Mouse (Mus musculus): ENCODE data around the gene Timm13. TPM values are rescaled to one million over a fixed set of nuclear protein-coding genes. Genes with fewer than 3 reads are reported as not detected.
A peak's percentile ranks its signal among the peaks of the same experiment; 100 is the strongest.

Gene Timm13
- total RNA-seq, 2 experiments from 2014 or later: 145 to 161 TPM

GRCm38 (mm10) chr10:80876594-80876993 is 24.2 kb downstream of the Timm13 start:
- no peak for DNase-seq
- intact Hi-C loops (cut with DNase I): loop anchor here (2.0 kb wide), 1 partner anchor 128 kb away; no protein-coding TSS in a partner anchor

GRCm38 (mm10) chr10:80876028-80876427 is 24.7 kb downstream of the Timm13 start:
- intact Hi-C loops (cut with DNase I): loop anchor here (2.0 kb wide), 1 partner anchor 127 kb away; no protein-coding TSS in a partner anchor
- peak; percentile 52 to 74 for DNase-seq

GRCm38 (mm10) chr10:80874035-80874434 is 26.7 kb downstream of the Timm13 start:
- no peak for DNase-seq
- intact Hi-C loops (cut with DNase I): no loop called here

GRCm38 (mm10) chr10:80871581-80871980 is 29.2 kb downstream of the Timm13 start, which contains the start of gene Tmprss9:
Gene Tmprss9 (plus strand): TSS chr10:80871848.
- intact Hi-C loops (cut with DNase I): no loop called here
- no peak for DNase-seq

DNA sequence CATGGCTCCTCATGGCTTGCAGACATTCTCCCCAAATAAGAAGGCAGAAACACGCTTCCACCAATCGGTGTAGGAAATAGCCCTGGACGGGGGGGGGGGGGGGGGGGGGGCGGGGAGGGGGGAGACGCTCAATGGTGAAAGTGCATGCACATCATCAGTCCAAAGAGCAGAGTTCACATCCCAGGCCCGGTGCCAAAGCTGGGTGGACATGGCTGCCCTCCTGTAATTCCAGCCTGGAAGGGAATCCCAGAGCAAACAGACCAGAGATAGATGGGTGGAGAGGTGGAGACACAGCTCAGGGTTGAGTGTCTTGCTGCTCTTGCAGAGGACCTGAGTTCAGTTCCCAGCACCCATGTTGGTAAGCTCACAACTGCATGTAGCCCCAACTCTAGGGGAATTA is 29.8 kb downstream of the Timm13 start:
- DNase-seq: no peak
- intact Hi-C loops (cut with DNase I): no loop called here

DNA sequence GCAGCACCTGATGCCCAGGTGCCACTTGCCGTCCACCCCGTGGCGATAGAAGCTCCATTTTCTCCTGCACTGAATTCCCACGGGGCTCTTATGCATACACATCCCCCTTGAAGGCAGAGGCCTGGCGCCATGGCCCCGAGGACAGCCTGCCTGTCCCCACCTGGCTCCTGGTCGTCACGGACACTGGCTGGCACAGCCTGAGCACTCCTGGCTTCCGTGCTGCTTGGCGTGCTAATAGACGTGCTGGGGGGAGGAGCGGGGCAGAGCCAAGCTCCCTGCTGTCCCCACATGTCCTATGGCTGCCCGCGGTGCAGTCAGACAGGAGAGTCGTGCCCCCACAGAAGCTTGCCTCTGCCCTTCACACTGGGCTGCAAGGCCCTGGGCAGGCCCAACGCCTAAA is 36.3 kb downstream of the Timm13 start:
- DNase-seq: peak in 1 of 2 experiments; percentile 14
- intact Hi-C loops (cut with DNase I): no loop called here

DNA sequence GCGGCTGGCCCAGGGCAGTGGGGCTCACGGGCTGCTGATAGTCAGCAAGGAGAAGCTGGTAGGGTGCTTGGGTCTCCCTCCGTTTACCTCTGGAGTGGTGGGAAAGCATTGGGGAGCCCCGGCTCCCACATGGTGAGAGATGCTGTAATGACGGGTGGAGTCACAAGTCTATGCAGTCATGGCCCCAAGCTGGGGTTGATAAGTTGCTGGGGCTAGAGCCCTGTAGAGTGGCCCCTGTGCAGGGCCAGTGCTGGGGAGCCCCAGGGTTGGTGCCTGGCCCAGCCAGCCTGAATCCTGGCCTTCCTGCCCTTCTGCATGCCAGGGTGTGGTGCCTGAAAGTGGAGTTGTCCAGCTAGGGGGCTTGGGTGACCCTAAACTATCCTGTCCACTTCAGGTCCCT is 38.5 kb downstream of the Timm13 start:
- DNase-seq: no peak
- intact Hi-C loops (cut with DNase I): no loop called here

DNA sequence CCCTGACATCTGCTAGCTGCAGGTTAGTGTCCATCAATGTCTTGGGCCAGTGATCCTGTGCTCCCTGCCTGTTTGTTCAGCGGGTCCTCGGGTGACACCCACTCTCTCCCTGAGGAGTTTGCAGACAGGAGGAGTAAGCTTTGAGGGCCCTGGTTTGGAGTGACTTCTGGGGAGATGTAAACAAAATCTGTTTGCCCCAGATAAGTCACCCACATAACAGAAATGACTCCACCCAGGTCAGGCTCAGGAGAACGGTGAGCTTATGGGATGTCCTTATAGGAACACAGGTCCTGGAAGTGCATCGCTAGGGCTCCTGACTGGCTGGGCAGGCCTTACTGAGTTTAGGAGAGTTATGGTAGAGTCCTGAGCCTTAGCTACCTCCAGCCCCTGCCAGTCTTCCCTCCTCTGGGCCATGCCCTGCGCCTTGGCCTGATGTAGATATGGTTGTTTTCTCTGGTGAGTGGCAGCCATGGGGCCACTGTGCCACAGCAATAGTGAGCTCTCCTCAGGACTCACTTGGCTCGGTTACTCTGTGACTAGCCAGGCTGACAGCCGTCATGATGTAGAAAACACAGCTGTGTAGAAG is 42.3 kb downstream of the Timm13 start:
- no peak for DNase-seq
- intact Hi-C loops (cut with DNase I): no loop called here

DNA sequence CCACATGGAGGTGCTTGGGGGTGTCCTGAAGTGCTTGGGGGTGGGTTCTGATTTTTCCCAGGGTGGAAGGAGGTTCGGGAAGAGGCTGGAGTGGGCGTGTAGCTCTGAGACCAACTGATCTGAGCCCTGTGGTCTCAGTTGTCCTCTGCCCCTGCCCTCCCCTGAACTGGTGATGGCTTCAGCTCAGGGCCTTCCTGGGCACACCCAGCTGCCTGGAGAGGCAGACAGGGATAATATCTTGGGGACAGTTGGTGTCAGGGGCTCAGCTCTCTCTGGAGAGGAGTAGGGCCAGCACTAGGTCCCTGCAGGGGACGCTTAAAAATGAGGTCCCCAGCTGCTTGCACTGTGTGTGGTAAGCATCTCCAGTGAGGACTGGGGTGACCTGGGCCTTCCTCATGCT is 42.9 kb downstream of the Timm13 start:
- DNase-seq: no peak
- intact Hi-C loops (cut with DNase I): no loop called here

DNA sequence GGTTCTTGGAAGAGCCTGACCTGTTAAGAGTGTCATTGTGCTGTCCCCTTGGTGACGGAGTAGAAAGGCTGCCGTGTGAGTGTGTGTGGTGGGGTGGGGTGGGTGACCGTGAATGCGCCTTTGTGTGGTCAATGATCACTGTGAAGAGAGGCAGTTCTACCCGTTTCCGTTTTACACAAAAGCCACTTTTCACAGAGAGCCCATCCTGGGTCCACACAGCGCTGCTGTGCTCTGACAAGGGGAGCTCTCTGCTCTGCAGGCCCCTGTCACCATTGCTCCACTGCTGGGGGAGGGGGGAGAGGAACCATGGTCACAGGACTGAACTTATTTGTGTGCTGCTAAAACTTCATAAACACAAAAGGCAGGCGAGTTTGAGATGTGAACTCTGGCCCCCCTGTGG is 43.4 kb downstream of the Timm13 start:
- intact Hi-C loops (cut with DNase I): no loop called here
- DNase-seq: no peak

GRCm38 (mm10) chr10:80856908-80857307 is 43.9 kb downstream of the Timm13 start:
- DNase-seq: no peak
- intact Hi-C loops (cut with DNase I): no loop called here

DNA sequence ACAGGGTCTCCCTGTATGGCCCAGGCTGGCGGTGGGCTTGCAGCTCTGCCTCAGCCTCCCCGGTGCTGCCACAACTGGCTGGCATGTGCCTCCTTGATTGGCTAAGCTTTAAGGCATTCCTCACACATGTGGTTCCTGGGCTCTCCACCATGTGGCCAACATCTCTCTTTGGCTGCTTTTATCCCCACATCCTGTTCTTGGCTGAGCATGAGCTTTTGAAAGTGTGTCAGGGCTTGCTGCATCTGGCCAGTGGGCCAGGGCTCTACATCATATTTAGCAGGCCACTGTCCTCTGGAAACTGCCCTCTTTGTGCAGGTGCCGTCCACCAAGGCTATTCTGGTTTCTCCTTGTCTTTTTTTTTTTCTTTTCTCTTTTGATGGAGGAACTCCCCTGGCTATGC is 44.5 kb downstream of the Timm13 start:
- intact Hi-C loops (cut with DNase I): no loop called here
- peak in 1 of 2 experiments; percentile 25 for DNase-seq

- DNase-seq: peak in 1 of 2 experiments; percentile 18
Observed at GRCm38 (mm10) chr10:80855749-80856073, 45.1 kb downstream of the Timm13 start.

GRCm38 (mm10) chr10:80854913-80855748 is 45.6 kb downstream of the Timm13 start, which contains the start of the genes Lsm7 and Sppl2b:
Gene Lsm7 (minus strand): TSS chr10:80855209.
Gene Sppl2b (plus strand): TSS chr10:80855275.
- intact Hi-C loops (cut with DNase I): loop anchor here (2.0 kb wide), 1 partner anchor 22 kb away; no protein-coding TSS in a partner anchor
- DNase-seq: peak; percentile 99 to 100

More at GRCm38 (mm10) chr10:80855749-80856073, 45.1 kb downstream of the Timm13 start:
- intact Hi-C loops (cut with DNase I): loop anchor here (2.0 kb wide), 1 partner anchor 23 kb away; no protein-coding TSS in a partner anchor

Other genes with a start within 250 kb of the Timm13 start
- 10 to 100 TPM; 40.6 to 41.9 TPM for gene Btbd2, start 243.9 kb downstream of the Timm13 start, total RNA-seq (2021)
- gene Mknk2, start 222.9 kb downstream of the Timm13 start, total RNA-seq (2021): 100 to 1,000 TPM; 166 to 169 TPM
- 10 to 100 TPM in 1 of 2 experiments, 1 to 10 TPM in 1; 7.0 to 11.4 TPM for gene Mob3a, start 199.0 kb downstream of the Timm13 start, total RNA-seq (2021)
- 1 to 10 TPM; 4.5 to 4.9 TPM for gene Izumo4, start 198.8 kb downstream of the Timm13 start, total RNA-seq (2021)
- gene Ap3d1, start 158.7 kb downstream of the Timm13 start, total RNA-seq (2021): 10 to 100 TPM; 44.6 to 47.8 TPM
- 10 to 100 TPM; 55.1 to 56.3 TPM for gene Dot1l, start 145.8 kb downstream of the Timm13 start, total RNA-seq (2021)
- gene Sf3a2, start 102.8 kb downstream of the Timm13 start, total RNA-seq (2021): 10 to 100 TPM; 27.0 to 31.6 TPM
- gene Plekhj1, start 102.3 kb downstream of the Timm13 start, total RNA-seq (2021): 10 to 100 TPM; 35.7 to 36.3 TPM
- under 1 TPM; 0.56 to 0.65 TPM for gene Amh, start 95.7 kb downstream of the Timm13 start, total RNA-seq (2021)
- gene Jsrp1, start 87.5 kb downstream of the Timm13 start, total RNA-seq (2021): not detected
- 100 to 1,000 TPM; 893 to 962 TPM for gene Oaz1, start 74.3 kb downstream of the Timm13 start, total RNA-seq (2021)
- 1 to 10 TPM; 4.2 to 5.7 TPM for gene Lingo3, start 56.9 kb downstream of the Timm13 start, total RNA-seq (2021)
- gene Lsm7, start 45.8 kb downstream of the Timm13 start, total RNA-seq (2021): 10 to 100 TPM; 21.3 to 28.3 TPM
- gene Sppl2b, start 45.7 kb downstream of the Timm13 start, total RNA-seq (2021): 10 to 100 TPM; 26.6 to 28.5 TPM
- gene Tmprss9, start 29.1 kb downstream of the Timm13 start, total RNA-seq (2021): not detected
- gene Lmnb2, start 17.3 kb upstream of the Timm13 start, total RNA-seq (2021): 1 to 10 TPM; 5.1 to 7.0 TPM
- 10 to 100 TPM; 13.6 to 17.2 TPM for gene Gadd45b, start 29.1 kb upstream of the Timm13 start, total RNA-seq (2021)
- gene Gng7, start 114.0 kb upstream of the Timm13 start, total RNA-seq (2021): under 1 TPM; 0.27 to 0.31 TPM
- gene Diras1, start 124.7 kb upstream of the Timm13 start, total RNA-seq (2021): under 1 TPM in 1 of 2 experiments, not detected in 1; 0.10 TPM
- gene Slc39a3, start 136.5 kb upstream of the Timm13 start, total RNA-seq (2021): 10 to 100 TPM; 13.6 to 14.8 TPM
- 10 to 100 TPM; 91.5 to 93.3 TPM for gene Sgta, start 159.2 kb upstream of the Timm13 start, total RNA-seq (2021)
- gene Thop1, start 169.1 kb upstream of the Timm13 start, total RNA-seq (2021): 10 to 100 TPM; 10.3 to 10.9 TPM
- gene Creb3l3, start 197.9 kb upstream of the Timm13 start, total RNA-seq (2021): under 1 TPM; 0.69 to 0.90 TPM
- gene Map2k2, start 204.9 kb upstream of the Timm13 start, total RNA-seq (2021): 100 to 1,000 TPM; 115 to 122 TPM
- 10 to 100 TPM; 40.8 to 43.2 TPM for gene Zbtb7a, start 234.3 kb upstream of the Timm13 start, total RNA-seq (2021)

All from heart, postnatal 14 days (tissue).